Mouse (Mus musculus): ENCODE measurements around the gene Olfr358. TPM values are rescaled to one million over a fixed set of nuclear protein-coding genes. Genes with fewer than 3 reads are reported as not detected.

The Olfr358 gene
- not detected in 2 replicates for polyA plus RNA-seq (2011; ENCODE audit: insufficient read length, low read depth, missing spikeins)

DNA sequence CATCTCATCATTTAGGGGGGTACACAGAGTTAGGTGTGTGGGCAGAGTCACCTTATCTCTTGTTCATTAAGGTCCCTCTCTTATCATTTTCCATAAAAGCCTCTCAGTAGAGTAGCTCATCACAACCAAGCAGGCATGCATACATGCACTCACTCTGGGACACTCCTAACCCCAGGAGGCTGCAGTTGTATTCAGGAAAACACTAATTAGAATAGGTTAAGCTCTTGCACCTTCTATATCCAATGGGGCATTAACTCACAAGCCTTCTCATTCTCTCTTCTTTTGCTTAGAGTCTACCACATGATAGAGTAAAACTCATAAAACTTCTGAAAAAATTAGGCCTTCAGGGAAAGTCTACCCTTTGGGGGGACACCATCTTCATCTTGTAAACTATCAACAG lies at the start of gene Olfr358:
Gene Olfr358, minus strand, starts transcription at position 101 of the 400 bp plus-strand sequence.
- no peak within 1 kb of the TSS for H3K27ac ChIP-seq (ENCODE audit: insufficient read depth, low read length)
- H3K4me1 ChIP-seq (ENCODE audit: control insufficient read depth, insufficient read depth, low read length), result no peaks in the 10 kb centered on the region
- TF ChIP-seq CTCF (IDR thresholded peaks at IDR 0.05; ENCODE audit: borderline replicate concordance, insufficient read depth, low read length), result no peak
- TF ChIP-seq POLR2A (IDR thresholded peaks at IDR 0.05; ENCODE audit: low read depth, low read length), result no peak
- no peak within 1 kb of the TSS for H3K4me3 ChIP-seq (ENCODE audit: insufficient read depth, low read length)

DNA sequence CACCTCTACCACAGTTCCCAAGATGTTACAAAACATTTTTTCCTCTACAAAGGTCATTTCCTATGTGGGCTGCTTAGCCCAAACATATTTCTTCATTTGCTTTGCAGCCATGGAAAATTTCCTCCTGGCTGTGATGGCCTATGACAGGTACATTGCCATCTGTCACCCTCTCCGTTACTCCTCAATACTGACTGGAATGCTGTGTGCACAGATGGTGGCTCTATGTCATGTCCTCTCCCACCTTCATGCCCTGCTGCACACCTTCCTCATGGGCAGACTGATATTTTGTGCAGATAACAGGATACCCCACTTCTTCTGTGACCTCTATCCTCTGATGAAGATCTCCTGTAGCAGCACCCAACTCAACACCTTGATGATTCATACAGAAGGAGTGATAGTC lies 12.1 kb downstream of the Olfr358 start:
- Histone ChIP-seq H3K4me1 (ENCODE audit: control insufficient read depth, insufficient read depth, low read length) (no peaks in the 10 kb centered on the region), H3K4me3 (ENCODE audit: insufficient read depth, low read length) (no peak overlapping the region), H3K27ac (ENCODE audit: insufficient read depth, low read length) (no peak overlapping the region)
- TF ChIP-seq POLR2A (IDR thresholded peaks at IDR 0.05; ENCODE audit: low read depth, low read length), result no peak
- no peak for TF ChIP-seq CTCF (IDR thresholded peaks at IDR 0.05; ENCODE audit: borderline replicate concordance, insufficient read depth, low read length)

DNA sequence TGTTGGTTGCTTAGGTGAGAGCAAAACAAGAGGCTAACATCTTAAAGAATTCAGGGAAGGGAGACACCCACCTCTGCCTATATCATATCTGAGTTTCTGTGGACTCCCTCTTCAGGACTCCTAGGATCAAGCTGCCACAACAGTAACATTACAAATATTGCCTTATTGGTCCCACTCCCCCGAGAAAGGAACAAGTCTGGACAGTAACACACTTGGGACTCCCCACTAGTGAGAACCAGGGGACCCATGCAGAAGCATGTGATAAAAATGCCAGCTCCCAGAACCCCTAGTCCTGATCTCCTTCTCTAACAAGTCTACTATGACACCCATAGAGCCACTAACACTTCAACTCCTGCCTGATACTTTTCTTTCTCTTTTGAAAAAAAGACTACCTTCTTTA lies 15.6 kb downstream of the Olfr358 start, which contains the start of gene Olfr357:
Gene Olfr357, plus strand, starts transcription at position 301 of the 400 bp plus-strand sequence.
- TF ChIP-seq POLR2A (IDR thresholded peaks at IDR 0.05; ENCODE audit: low read depth, low read length) (no peak), CTCF (IDR thresholded peaks at IDR 0.05; ENCODE audit: borderline replicate concordance, insufficient read depth, low read length) (no peak)
- H3K27ac ChIP-seq (ENCODE audit: insufficient read depth, low read length), result no peak within 1 kb of the TSS
- H3K4me1 ChIP-seq (ENCODE audit: control insufficient read depth, insufficient read depth, low read length), result no peaks in the 10 kb centered on the region
- H3K4me3 ChIP-seq (ENCODE audit: insufficient read depth, low read length), result no peak within 1 kb of the TSS

Other genes with a start within 250 kb of the Olfr358 start
- not detected in 2 replicates for gene Olfr348, start 225.1 kb downstream of the Olfr358 start, polyA plus RNA-seq (2011; ENCODE audit: insufficient read length, low read depth, missing spikeins)
- not detected in 2 replicates for gene Olfr50, start 218.8 kb downstream of the Olfr358 start, polyA plus RNA-seq (2011; ENCODE audit: insufficient read length, low read depth, missing spikeins)
- gene Olfr3, start 192.3 kb downstream of the Olfr358 start, polyA plus RNA-seq (2011; ENCODE audit: insufficient read length, low read depth, missing spikeins), result not detected in 2 replicates
- gene Olfr350, start 163.0 kb downstream of the Olfr358 start, polyA plus RNA-seq (2011; ENCODE audit: insufficient read length, low read depth, missing spikeins), result not detected in 2 replicates
- not detected in 2 replicates for gene Olfr351, start 146.7 kb downstream of the Olfr358 start, polyA plus RNA-seq (2011; ENCODE audit: insufficient read length, low read depth, missing spikeins)
- gene Olfr352, start 140.9 kb downstream of the Olfr358 start, polyA plus RNA-seq (2011; ENCODE audit: insufficient read length, low read depth, missing spikeins), result 0.21 TPM in 1 of 2 replicates, not detected in the other
- not detected in 2 replicates for gene Olfr353, start 116.4 kb downstream of the Olfr358 start, polyA plus RNA-seq (2011; ENCODE audit: insufficient read length, low read depth, missing spikeins)
- not detected in 2 replicates for gene Olfr354, start 103.7 kb downstream of the Olfr358 start, polyA plus RNA-seq (2011; ENCODE audit: insufficient read length, low read depth, missing spikeins)
- not detected in 2 replicates for gene Olfr355, start 80.4 kb downstream of the Olfr358 start, polyA plus RNA-seq (2011; ENCODE audit: insufficient read length, low read depth, missing spikeins)
- not detected in 2 replicates for gene Olfr356, start 72.2 kb downstream of the Olfr358 start, polyA plus RNA-seq (2011; ENCODE audit: insufficient read length, low read depth, missing spikeins)
- gene Olfr357, start 15.5 kb downstream of the Olfr358 start, polyA plus RNA-seq (2011; ENCODE audit: insufficient read length, low read depth, missing spikeins), result not detected in 2 replicates
- gene Olfr360, start 56.4 kb upstream of the Olfr358 start, polyA plus RNA-seq (2011; ENCODE audit: insufficient read length, low read depth, missing spikeins), result not detected in 2 replicates
- gene Olfr361, start 80.0 kb upstream of the Olfr358 start, polyA plus RNA-seq (2011; ENCODE audit: insufficient read length, low read depth, missing spikeins), result not detected in 2 replicates
- gene Olfr362, start 108.6 kb upstream of the Olfr358 start, polyA plus RNA-seq (2011; ENCODE audit: insufficient read length, low read depth, missing spikeins), result not detected in 2 replicates
- gene Olfr364-ps1, start 130.0 kb upstream of the Olfr358 start, polyA plus RNA-seq (2011; ENCODE audit: insufficient read length, low read depth, missing spikeins), result not detected in 2 replicates
- gene Olfr365, start 178.9 kb upstream of the Olfr358 start, polyA plus RNA-seq (2011; ENCODE audit: insufficient read length, low read depth, missing spikeins), result not detected in 2 replicates
- gene Olfr366, start 202.2 kb upstream of the Olfr358 start, polyA plus RNA-seq (2011; ENCODE audit: insufficient read length, low read depth, missing spikeins), result 0.12 TPM in 1 of 2 replicates, not detected in the other